Comparison of ENCODE assay signal across 9 mouse cellular contexts in genomic region chr16:18622019-18622418, GRCm38 (mm10). TPM values are rescaled to one million over a fixed set of nuclear protein-coding genes. Genes with fewer than 3 reads are reported as not detected.
DNase-seq lines count a peak whose midpoint lies in the region; ATAC-seq and TF ChIP-seq lines count a peak whose summit lies in the region.
"Had no signal": no experiment of that assay in that cellular context is flagged by ENCODE, and none has a peak within 500 bp of the region (broad histone marks: within the 10 kb centered on the region; RNA-seq: fewer than 3 reads in every experiment).

Gene Gp1bb (minus strand): TSS chr16:18622403.

- TF ChIP-seq CTCF in cerebellum, adult 2 months (IDR thresholded peaks at IDR 0.05; ENCODE audit: borderline replicate concordance, insufficient read depth, low read depth, low read length), result no peak

- no peak for TF ChIP-seq POLR2A in cerebellum, adult 2 months (IDR thresholded peaks at IDR 0.05; ENCODE audit: borderline replicate concordance, insufficient read depth, low read length)

- 71% methylated on average over 17 of the region's 17 CpGs for WGBS in cerebellum, adult 2 months
- WGBS in intestine, embryonic 16.5 days, result 43% methylated on average over 17 of the region's 17 CpGs
- WGBS in neural tube, embryonic 15.5 days, result 14% methylated on average over 17 of the region's 17 CpGs

- peaks cover 20% of the 10 kb centered on the region for H3K4me1 ChIP-seq in cerebellum, adult 2 months (ENCODE audit: control insufficient read depth, insufficient read depth, low read length)
- peaks cover 100% of the 10 kb centered on the region for H3K4me1 ChIP-seq in megakaryocyte, embryonic 14.5 days
- H3K4me1 ChIP-seq in intestine, embryonic 16.5 days (ENCODE audit: control insufficient read depth, insufficient read depth, low read length), result peaks cover 30% of the 10 kb centered on the region
- H3K4me1 ChIP-seq in neural tube, embryonic 15.5 days, result peaks cover 43% of the 10 kb centered on the region

- peak within 1 kb of the TSS; percentile 49 for H3K4me3 ChIP-seq in cerebellum, adult 2 months (replicated peaks; ENCODE audit: insufficient read depth, low read depth, low read length)
- H3K4me3 ChIP-seq in megakaryocyte, embryonic 14.5 days (replicated peaks), result peak within 1 kb of the TSS; percentile 95
- H3K4me3 ChIP-seq in intestine, embryonic 16.5 days (ENCODE audit: low read length), result peak within 1 kb of the TSS; percentile 56
- peak within 1 kb of the TSS; percentile 39 for H3K4me3 ChIP-seq in neural tube, embryonic 15.5 days (replicated peaks)

- no peaks in the 10 kb centered on the region for H3K9me3 ChIP-seq in megakaryocyte, embryonic 14.5 days
- H3K9me3 ChIP-seq in intestine, embryonic 16.5 days (ENCODE audit: control insufficient read depth, low read length), result no peaks in the 10 kb centered on the region
- no peaks in the 10 kb centered on the region for H3K9me3 ChIP-seq in neural tube, embryonic 15.5 days (replicated peaks)

- H3K36me3 ChIP-seq in megakaryocyte, embryonic 14.5 days (replicated peaks; ENCODE audit: low read length), result peaks cover 19% of the 10 kb centered on the region
- H3K36me3 ChIP-seq in intestine, embryonic 16.5 days (ENCODE audit: control insufficient read depth, insufficient read depth, low read length), result peaks cover 6% of the 10 kb centered on the region; the same call in 1 of the 2 replicates
- peaks cover 39% of the 10 kb centered on the region for H3K36me3 ChIP-seq in neural tube, embryonic 15.5 days

- peak within 1 kb of the TSS; percentile 93 for H3K4me2 ChIP-seq in intestine, embryonic 16.5 days (ENCODE audit: low read depth, low read length)
- peak within 1 kb of the TSS; percentile 78 for H3K4me2 ChIP-seq in neural tube, embryonic 15.5 days

- no peak for ATAC-seq in cerebellum, adult (ENCODE audit: insufficient number of reproducible peaks, low FRiP score, low TSS enrichment)
- no peak for ATAC-seq in megakaryocyte, adult 5-6 weeks (ENCODE audit: poor library complexity, severe bottlenecking)
- ATAC-seq in intestine, embryonic 16.5 days, result no peak
- no peak for ATAC-seq in neural tube, embryonic 15.5 days (ENCODE audit: low FRiP score)

- no peak within 1 kb of the TSS for H3K27ac ChIP-seq in cerebellum, adult 2 months (ENCODE audit: insufficient read depth, low read length)
- no peak within 1 kb of the TSS for H3K27ac ChIP-seq in intestine, embryonic 16.5 days (ENCODE audit: low read length)
- H3K27ac ChIP-seq in neural tube, embryonic 15.5 days (replicated peaks), result no peak within 1 kb of the TSS
- H3K27ac ChIP-seq: macrophage had no signal

- DNase-seq in cerebellum, adult 2 months, result peak in 1 of 2 experiments; percentile 20
- DNase-seq in thymus, postnatal 0 days (ENCODE audit: low spot score), result no peak
- DNase-seq in adrenal gland, postnatal 25 days, result no peak

- no peaks in the 10 kb centered on the region for H3K27me3 ChIP-seq in cerebellum, adult 2 months (ENCODE audit: control insufficient read depth, insufficient read depth, low read length)
- H3K27me3 ChIP-seq in megakaryocyte, embryonic 14.5 days (replicated peaks), result peaks cover 78% of the 10 kb centered on the region
- H3K27me3 ChIP-seq in intestine, embryonic 16.5 days (replicated peaks; ENCODE audit: control insufficient read depth, insufficient read depth, low read length), result peaks cover 71% of the 10 kb centered on the region
- peaks cover 85% of the 10 kb centered on the region for H3K27me3 ChIP-seq in neural tube, embryonic 15.5 days (replicated peaks)

- H3K9ac ChIP-seq in intestine, embryonic 16.5 days (ENCODE audit: low read depth, low read length), result peak within 1 kb of the TSS; percentile 10; the same call in 1 of the 2 replicates
- 0 out of 2 replicates have a peak within 1 kb of the TSS, but pooled peaks have one; percentile 33 for H3K9ac ChIP-seq in neural tube, embryonic 15.5 days (replicated peaks)

RNA-seq across cellular contexts. Expression of gene Gp1bb, which starts in this region (rescaled TPM):
- 2.1 and 2.5 TPM in 2 replicates for polyA plus RNA-seq in cerebellum, adult 2 months (2012; rRNA removed)
- polyA plus RNA-seq in megakaryocyte, embryonic 14.5 days (2012; ENCODE audit: insufficient read depth, low replicate concordance), result 3,910 and 6,936 TPM in 2 replicates
- 0.38 and 0.55 TPM in 2 replicates for total RNA-seq in megakaryocyte, adult 5-6 weeks (2015)
- 0.70 TPM in 1 of 2 replicates, not detected in the other for total RNA-seq in megakaryocyte, adult 5-6 weeks (2017)
- polyA plus RNA-seq in intestine, embryonic 16.5 days (2015; fragmentation: Nextera tagmentation; extraction: Ambion mirVana), result 1.6 TPM in 2 replicates
- 10.1 and 11.5 TPM in 2 replicates for polyA plus RNA-seq in neural tube, embryonic 15.5 days (2015; fragmentation: Nextera tagmentation; extraction: Ambion mirVana)
- polyA plus RNA-seq in thymus, postnatal 0 days (2015; fragmentation: Nextera tagmentation; extraction: Ambion mirVana), result 0.71 and 0.78 TPM in 2 replicates
- total RNA-seq in adrenal gland, postnatal 25 days (2021), result not detected in 2 replicates

Comparison
In these comparisons a context has a peak if more than half of its experiments do, and no peak if none do; other contexts are left out.
1. RNA of gene Gp1bb (polyA plus RNA-seq): 3,910 to 6,936 TPM in megakaryocyte, embryonic 14.5 days; 10.1 to 11.5 TPM in neural tube, embryonic 15.5 days, 2.1 to 2.5 TPM in cerebellum, adult 2 months, 1.6 TPM in intestine, embryonic 16.5 days and 0.71 to 0.78 TPM in thymus, postnatal 0 days; every median in the first group is over 100 times any median in the second.
2. H3K4me3 ChIP-seq: peak in every context shown above with its lines; median percentile 95 in megakaryocyte, embryonic 14.5 days; 56 in intestine, embryonic 16.5 days; 49 in cerebellum, adult 2 months; 39 in neural tube, embryonic 15.5 days.